In the genomic region with DNA sequence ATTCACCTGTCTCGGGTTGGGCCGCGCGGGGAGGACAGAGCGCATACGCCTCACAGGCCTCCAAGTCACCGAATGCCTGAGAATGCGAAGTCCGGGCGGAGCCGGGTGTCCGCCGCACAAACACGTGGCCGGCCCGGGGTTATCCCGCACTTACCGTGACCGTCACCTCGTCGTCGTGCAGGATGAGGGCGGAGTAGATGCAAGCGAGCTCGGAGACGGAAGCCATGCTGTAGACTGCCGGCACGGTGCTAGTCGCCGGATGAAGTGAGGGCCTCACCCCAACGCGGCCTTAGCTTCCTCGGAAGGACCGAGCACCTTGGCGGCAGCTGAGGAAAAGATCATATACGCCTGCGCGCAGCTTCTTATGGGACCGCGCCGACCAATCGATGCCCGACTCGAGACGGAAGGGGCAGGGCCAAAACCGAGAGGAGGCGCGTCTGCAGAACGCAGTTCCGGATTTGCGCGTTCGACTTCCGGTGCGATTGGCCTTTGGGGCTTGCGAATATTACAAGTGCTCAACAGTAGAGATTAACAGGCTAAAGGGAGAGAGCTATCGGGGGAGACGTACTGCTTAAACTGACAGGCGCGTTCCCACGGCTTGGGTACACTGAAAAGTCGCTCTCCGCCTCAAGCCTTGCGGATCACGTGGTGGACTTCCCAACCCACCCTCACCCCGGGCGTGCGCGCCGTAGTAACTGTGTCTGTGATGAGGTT, we compare ENCODE assay signal across 8 mouse cellular contexts. TPM values are rescaled to one million over a fixed set of nuclear protein-coding genes. Genes with fewer than 3 reads are reported as not detected.
DNase-seq lines count a peak whose midpoint lies in the region; ATAC-seq lines count a peak whose summit lies in the region.

A gene (minus strand): TSS at position 340 of the 714 bp plus-strand sequence.

- DNase-seq in CD4-positive, CD25-positive, alpha-beta regulatory T cell, adult 2 months (ENCODE audit: low read depth, low spot score), result peak; percentile 99
- DNase-seq in fat pad, adult 2 months (ENCODE audit: extremely low read depth, low read depth, low spot score), result peak; percentile 58
- DNase-seq in kidney, postnatal 10 days, result peak; percentile 97
- DNase-seq in natural killer cell, adult 2 months (ENCODE audit: low spot score in 2 of 2), result peak; percentile 96 to 97

- peak within 1 kb of the TSS; percentile 88 for H3K27ac ChIP-seq in brown adipose tissue, adult 24 weeks (replicated peaks; ENCODE audit: low read depth, low read length)
- peak within 1 kb of the TSS; percentile 97 for H3K27ac ChIP-seq in heart, embryonic 13.5 days (replicated peaks)
- peak within 1 kb of the TSS; percentile 98 for H3K27ac ChIP-seq in liver, embryonic 12.5 days
- H3K27ac ChIP-seq in stomach, embryonic 15.5 days, result peak within 1 kb of the TSS; percentile 96

- H3K36me3 ChIP-seq in heart, embryonic 13.5 days, result peaks cover 52% of the 10 kb centered on the region
- H3K36me3 ChIP-seq in liver, embryonic 12.5 days, result peaks cover 69% of the 10 kb centered on the region
- H3K36me3 ChIP-seq in stomach, embryonic 15.5 days, result peaks cover 31% of the 10 kb centered on the region

- peak within 1 kb of the TSS; percentile 64 for H3K4me3 ChIP-seq in brown adipose tissue, adult 24 weeks (ENCODE audit: insufficient read depth, low read depth, low read length)
- H3K4me3 ChIP-seq in heart, embryonic 13.5 days, result peak within 1 kb of the TSS; percentile 98
- peak within 1 kb of the TSS; percentile 91 for H3K4me3 ChIP-seq in liver, embryonic 12.5 days
- peak within 1 kb of the TSS; percentile 94 for H3K4me3 ChIP-seq in stomach, embryonic 15.5 days (replicated peaks)

- no peaks in the 10 kb centered on the region for H3K9me3 ChIP-seq in heart, embryonic 13.5 days
- no peaks in the 10 kb centered on the region for H3K9me3 ChIP-seq in liver, embryonic 12.5 days (replicated peaks)
- no peaks in the 10 kb centered on the region for H3K9me3 ChIP-seq in stomach, embryonic 15.5 days

- H3K4me1 ChIP-seq in brown adipose tissue, adult 24 weeks (ENCODE audit: control insufficient read depth, insufficient read depth, insufficient read length, low read length), result no peaks in the 10 kb centered on the region
- peaks cover 32% of the 10 kb centered on the region for H3K4me1 ChIP-seq in heart, embryonic 13.5 days
- peaks cover 62% of the 10 kb centered on the region for H3K4me1 ChIP-seq in liver, embryonic 12.5 days
- H3K4me1 ChIP-seq in stomach, embryonic 15.5 days, result peaks cover 15% of the 10 kb centered on the region

- ATAC-seq in heart, embryonic 13.5 days (ENCODE audit: extremely low read depth, insufficient number of reproducible peaks, low FRiP score, low TSS enrichment), result peak; percentile 93
- peak; percentile 89 for ATAC-seq in liver, embryonic 12.5 days
- peak; percentile 95 for ATAC-seq in stomach, embryonic 15.5 days (ENCODE audit: insufficient read depth, low FRiP score, low read depth)

- under 1% methylated on average over 70 of the region's 70 CpGs for WGBS in heart, embryonic 13.5 days
- under 1% methylated on average over 70 of the region's 70 CpGs for WGBS in liver, embryonic 12.5 days (ENCODE audit: insufficient replicate concordance)
- WGBS in stomach, embryonic 15.5 days, result under 1% methylated on average over 70 of the region's 70 CpGs

- H3K27me3 ChIP-seq in heart, embryonic 13.5 days (replicated peaks), result no peaks in the 10 kb centered on the region
- no peaks in the 10 kb centered on the region for H3K27me3 ChIP-seq in liver, embryonic 12.5 days (replicated peaks)
- no peaks in the 10 kb centered on the region for H3K27me3 ChIP-seq in stomach, embryonic 15.5 days (replicated peaks)

- peak within 1 kb of the TSS; percentile 97 for H3K9ac ChIP-seq in heart, embryonic 13.5 days
- H3K9ac ChIP-seq in liver, embryonic 12.5 days, result peak within 1 kb of the TSS; percentile 91
- peak within 1 kb of the TSS; percentile 98 for H3K9ac ChIP-seq in stomach, embryonic 15.5 days

- peak within 1 kb of the TSS; percentile 91 for H3K4me2 ChIP-seq in heart, embryonic 13.5 days
- H3K4me2 ChIP-seq in liver, embryonic 12.5 days, result peak within 1 kb of the TSS; percentile 90
- H3K4me2 ChIP-seq in stomach, embryonic 15.5 days, result peak within 1 kb of the TSS; percentile 78

RNA-seq across cellular contexts. Expression of the gene that starts here (rescaled TPM):
- polyA plus RNA-seq in brown adipose tissue, adult 24 weeks (2012; ENCODE audit: insufficient read depth, insufficient read length, missing spikeins), result 1,277 and 1,448 TPM in 2 replicates
- polyA plus RNA-seq in heart, embryonic 13.5 days (2015; fragmentation: Nextera tagmentation; extraction: Ambion mirVana), result 913 and 1,036 TPM in 2 replicates
- 1,190 and 1,274 TPM in 2 replicates for polyA plus RNA-seq in liver, embryonic 12.5 days (2016; fragmentation: Nextera tagmentation; extraction: Ambion mirVana)
- polyA plus RNA-seq in stomach, embryonic 15.5 days (2015; fragmentation: Nextera tagmentation; extraction: Ambion mirVana), result 1,334 and 1,421 TPM in 2 replicates

Comparison
In these comparisons a context has a peak if more than half of its experiments do, and no peak if none do; other contexts are left out.
1. Peak in every context shown above with its lines: DNase-seq, ATAC-seq, H3K4me3 ChIP-seq and H3K27ac ChIP-seq.